Mouse (Mus musculus) G1E (cell line): ENCODE results near the gene Gpc4.

Source experiments
- CTCF ChIP-seq: IDR thresholded peaks from 2 replicates; pipeline ENCODE4 v1.5.1; 2012; ENCODE audit warnings: low read depth, low read length, inconsistent platforms, mixed read lengths
- GATA1 ChIP-seq: IDR thresholded peaks from 2 replicates; pipeline ENCODE4 v1.6.1; 2012; ENCODE audit warnings: borderline replicate concordance, low read length, inconsistent platforms, mixed read lengths
- GATA2 ChIP-seq: IDR thresholded peaks from 2 replicates; pipeline ENCODE4 v1.6.1; 2012; ENCODE audit warnings: low read depth, low read length, inconsistent platforms, borderline replicate concordance

GRCm38 (mm10) chrX:52072410-52072809, 92.6 kb downstream of the Gpc4 start:
- TF ChIP-seq CTCF (no peak), GATA2 (no peak), GATA1 (no peak)
